Mouse (Mus musculus) lung, embryonic 14.5 days (tissue): Measurements from ENCODE around the gene Ddt. TPM values are rescaled to one million over a fixed set of nuclear protein-coding genes. Genes with fewer than 3 reads are reported as not detected.
"Not testable (repeated sequence)": the region's sequence is repeated elsewhere in the genome, so short reads cannot be mapped to it uniquely, and the experiment has no call there.

ENCODE experiments used
- ATAC-seq: fragments of 200-750 bp; cut with Nextera tagmentation; 2 replicates; pipeline ENCODE4 v1.8.0; 2017; ENCODE audit warnings: mild to moderate bottlenecking, moderate TSS enrichment, moderate library complexity; ENCODE audit not compliant: insufficient read depth
- DNase-seq: peaks from one replicate; pipeline ENCODE4 v3.0.0-alpha.2; 2015
- H3K27ac ChIP-seq: fragments of 300-500 bp; sonication (generic); 2 replicates; pipeline ENCODE4 v1.5.1; 2014; ENCODE audit warnings: low read depth, mild to moderate bottlenecking, moderate library complexity
- H3K27me3 ChIP-seq: fragments of 300-500 bp; sonication (generic); 2 replicates; pipeline ENCODE4 v1.6.1; 2014; ENCODE audit warnings: low read length, control low read depth; ENCODE audit not compliant: insufficient read depth
- H3K36me3 ChIP-seq: fragments of 300-500 bp; sonication (generic); 2 replicates; pipeline ENCODE4 v1.6.1; 2014; ENCODE audit warnings: control low read depth; ENCODE audit not compliant: insufficient read depth
- H3K4me1 ChIP-seq: fragments of 300-500 bp; sonication (generic); 2 replicates; pipeline ENCODE4 v1.6.1; 2014; ENCODE audit warnings: antibody characterized with exemption, control low read depth; ENCODE audit not compliant: insufficient read depth
- H3K4me2 ChIP-seq: fragments of 300-500 bp; sonication (generic); 2 replicates; pipeline ENCODE4 v1.6.1; 2014; ENCODE audit warnings: mild to moderate bottlenecking
- H3K4me3 ChIP-seq: fragments of 300-500 bp; sonication (generic); 2 replicates; pipeline ENCODE4 v1.5.1; 2014; ENCODE audit warnings: low read depth, low read length
- H3K9ac ChIP-seq: fragments of 300-500 bp; sonication (generic); 2 replicates; pipeline ENCODE4 v1.6.1; 2014
- H3K9me3 ChIP-seq: fragments of 300-500 bp; sonication (generic); 2 replicates; pipeline ENCODE4 v1.6.1; 2016; ENCODE audit warnings: low read depth, low read length, control low read depth
- CTCF ChIP-seq: IDR thresholded peaks from 2 replicates; pipeline ENCODE4 v1.5.1; 2016; ENCODE audit warnings: antibody characterized with exemption, low read depth
- WGBS: fragments of 180-500 bp; shearing (Covaris S2); extraction: QIAGEN DNeasy Blood & Tissue Kit; methylation state at CpG from one replicate; pipeline ENCODE4 v1.1.7; 2014; 5-methylcytosine and 5-hydroxymethylcytosine counted together
- polyA plus RNA-seq: library from polyadenylated mRNA; unstranded; fragments of >200 nt; fragmentation: Nextera tagmentation; extraction: Ambion mirVana; gene quantifications from 2 replicates; pipeline ENCODE4 v1.2.1, GENCODE M21; 2014

Gene Ddt
- polyA plus RNA-seq, 1 experiment from 2014 or later: 61.6 TPM

DNA sequence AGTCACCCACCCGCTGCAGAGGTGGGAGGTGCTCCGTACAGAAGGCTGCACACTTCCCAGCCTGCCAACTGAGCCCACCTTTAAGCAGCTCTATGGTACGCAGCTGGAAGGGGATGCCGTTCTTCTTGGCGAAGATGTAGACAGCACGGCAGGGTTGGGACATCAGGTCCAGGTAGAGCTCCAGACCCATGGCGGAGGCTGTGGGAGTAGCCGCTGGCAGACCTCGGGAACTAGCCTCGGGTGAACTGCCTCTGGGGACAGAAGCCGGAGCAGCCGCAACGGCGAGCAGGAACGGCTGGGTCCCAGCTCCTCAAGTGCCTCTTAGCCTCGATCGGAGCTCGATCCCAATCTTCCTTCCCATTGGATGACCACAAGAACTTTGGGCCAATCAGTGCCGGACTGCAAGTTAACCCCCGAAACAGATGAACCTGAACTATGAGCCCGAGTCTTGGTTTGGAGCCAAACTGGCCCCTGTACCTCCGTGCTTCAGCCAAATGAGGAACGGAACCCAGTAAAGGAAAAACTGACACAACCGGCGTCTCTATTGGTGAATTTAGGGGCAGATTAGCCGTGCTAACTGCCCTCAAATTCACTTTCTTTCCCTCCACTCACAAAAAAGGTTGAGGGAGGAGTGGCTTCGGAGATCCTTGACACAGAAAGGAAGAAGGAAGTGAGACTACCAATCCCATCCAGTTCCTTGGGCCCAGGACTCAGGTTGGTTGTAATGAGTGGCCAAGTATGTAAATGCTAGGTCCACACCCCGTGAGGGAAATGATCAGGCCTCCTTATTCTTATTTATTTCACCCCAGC lies 7.8 kb upstream of the Ddt start, which contains the start of the genes Gm20441 and Gstt3:
Gene Gm20441 (minus strand): TSS at position 186 of the 810 bp plus-strand sequence.
Gene Gstt3 (minus strand): TSS at position 646 of the 810 bp plus-strand sequence.
- Histone ChIP-seq H3K27me3 (peaks cover 13% of the 10 kb centered on the region), H3K4me1 (no peaks in the 10 kb centered on the region), H3K27ac (peak within 1 kb of the TSS; percentile 44), H3K9ac (peak within 1 kb of the TSS; percentile 27), H3K9me3 (no peaks in the 10 kb centered on the region), H3K4me3 (peak within 1 kb of the TSS; percentile 44), H3K36me3 (no peaks in the 10 kb centered on the region), H3K4me2 (peak within 1 kb of the TSS; percentile 74)
- DNase-seq (peak; percentile 81), ATAC-seq (peak; percentile 88)
- no peak for TF ChIP-seq CTCF
- WGBS: under 1% methylated on average over 28 of the region's 28 CpGs

DNA sequence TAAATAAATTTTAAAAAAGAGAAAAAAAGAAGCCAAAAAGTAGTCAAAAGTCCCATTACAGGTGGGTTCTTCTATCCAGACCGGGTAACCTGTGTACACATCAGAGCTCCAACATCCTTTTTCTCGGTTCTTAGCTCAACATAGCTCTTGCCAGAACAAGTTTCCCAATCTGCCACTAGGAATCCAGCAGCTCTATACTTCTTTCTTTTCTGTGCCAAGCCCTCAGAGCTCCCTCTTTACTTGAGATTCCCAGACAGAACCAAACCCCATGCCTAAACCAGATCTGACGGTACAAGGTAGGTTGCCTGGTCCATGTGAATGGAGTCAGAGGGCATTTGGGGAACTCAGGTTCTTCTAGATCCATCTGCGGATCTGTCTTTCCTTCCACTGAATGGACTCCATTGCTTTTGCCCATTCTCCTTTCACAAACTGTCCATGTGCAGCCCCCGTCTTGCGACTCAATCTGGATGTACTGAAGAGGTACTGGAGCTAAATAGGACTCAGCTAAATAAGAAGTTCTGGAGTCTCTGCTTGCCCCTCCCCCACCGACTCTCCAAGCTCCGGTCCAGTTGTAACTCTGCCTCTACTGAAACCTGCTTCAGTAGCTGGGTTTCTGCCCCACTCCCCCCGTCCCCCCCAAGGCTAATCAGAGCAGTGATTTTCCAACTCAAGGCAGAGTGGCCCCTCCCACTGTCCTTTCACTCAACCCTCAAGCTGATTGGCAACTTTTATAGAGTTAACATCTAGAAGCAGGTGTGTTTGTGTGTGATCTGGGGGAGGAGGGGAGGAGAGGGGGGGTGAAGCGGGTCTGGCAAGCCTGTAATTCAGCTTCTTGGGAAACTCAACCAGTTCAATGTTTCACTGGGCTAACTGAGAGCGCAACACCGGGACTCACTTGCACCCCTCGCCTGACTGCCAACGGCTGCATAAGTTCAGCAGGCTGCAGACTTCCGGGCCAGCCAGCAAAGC lies 6.3 kb upstream of the Ddt start:
- Histone ChIP-seq H3K4me1 (no peaks in the 10 kb centered on the region), H3K4me2 (peak overlapping the region; percentile 74), H3K9me3 (no peaks in the 10 kb centered on the region), H3K36me3 (no peaks in the 10 kb centered on the region), H3K27ac (peak overlapping the region; percentile 36; the same call in 1 of the 2 replicates), H3K9ac (no peak overlapping the region), H3K27me3 (peaks cover 13% of the 10 kb centered on the region), H3K4me3 (peak overlapping the region; percentile 44)
- ATAC-seq (0 out of 2 replicates have a peak, but pooled peaks have one; percentile 42), DNase-seq (peak; percentile 29)
- no peak for TF ChIP-seq CTCF
- WGBS: 34% methylated on average over 15 of the region's 15 CpGs

DNA sequence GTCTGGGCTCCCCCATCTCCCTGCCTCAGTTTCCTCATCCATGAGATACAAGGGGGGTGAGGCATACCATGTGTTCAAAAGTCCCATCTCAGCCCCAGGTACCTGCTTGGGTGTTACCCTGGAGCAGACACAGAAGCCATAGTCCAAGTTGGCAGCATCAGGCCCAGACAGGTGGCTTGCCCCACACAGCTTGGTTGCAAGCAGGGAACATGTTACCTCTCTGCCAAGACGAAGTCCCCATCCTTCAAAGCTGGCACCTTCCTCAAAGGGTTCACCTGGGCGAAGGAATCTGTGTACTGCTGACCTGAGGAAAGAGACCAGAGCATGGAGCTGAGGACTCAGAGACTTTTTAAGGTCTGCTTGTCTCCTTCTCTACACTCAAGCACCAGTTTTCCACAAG lies 4.7 kb upstream of the Ddt start:
- no peaks in the 10 kb centered on the region for H3K4me1 ChIP-seq
- H3K4me3 ChIP-seq: no peak overlapping the region
- TF ChIP-seq CTCF: no peak
- H3K9ac ChIP-seq: no peak overlapping the region
- no peak overlapping the region for H3K4me2 ChIP-seq
- no peak overlapping the region for H3K27ac ChIP-seq
- no peak for DNase-seq
- no peaks in the 10 kb centered on the region for H3K9me3 ChIP-seq
- no peak for ATAC-seq
- WGBS: 73% methylated on average over 2 of the region's 2 CpGs
- no peaks in the 10 kb centered on the region for H3K36me3 ChIP-seq
- H3K27me3 ChIP-seq: peaks cover 13% of the 10 kb centered on the region

DNA sequence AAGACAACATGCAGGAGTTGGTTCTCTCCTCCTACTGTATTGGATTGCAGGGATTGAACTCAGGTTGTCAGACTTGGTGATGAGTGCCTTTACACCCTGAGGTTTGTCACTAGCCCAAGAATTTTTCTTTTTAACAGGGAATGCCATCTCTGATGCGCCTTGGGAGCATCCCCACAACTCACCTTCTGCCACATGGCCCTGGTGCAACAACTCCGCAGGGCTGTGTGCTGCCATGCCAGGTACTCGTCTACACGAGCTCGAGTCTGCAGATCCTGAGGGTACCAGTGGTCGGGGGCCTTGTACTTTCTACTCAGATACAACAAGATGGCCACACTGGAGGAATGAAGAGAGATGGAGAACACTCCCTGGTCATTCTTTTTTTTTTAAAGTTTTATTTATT lies 3.3 kb upstream of the Ddt start:
- Histone ChIP-seq H3K4me3 (no peak overlapping the region), H3K4me1 (no peaks in the 10 kb centered on the region), H3K9ac (no peak overlapping the region), H3K36me3 (no peaks in the 10 kb centered on the region), H3K4me2 (no peak overlapping the region), H3K27me3 (peaks cover 13% of the 10 kb centered on the region), H3K27ac (no peak overlapping the region), H3K9me3 (no peaks in the 10 kb centered on the region)
- WGBS: 91% methylated on average over 6 of the region's 6 CpGs
- no peak for TF ChIP-seq CTCF
- ATAC-seq (no peak), DNase-seq (no peak)

DNA sequence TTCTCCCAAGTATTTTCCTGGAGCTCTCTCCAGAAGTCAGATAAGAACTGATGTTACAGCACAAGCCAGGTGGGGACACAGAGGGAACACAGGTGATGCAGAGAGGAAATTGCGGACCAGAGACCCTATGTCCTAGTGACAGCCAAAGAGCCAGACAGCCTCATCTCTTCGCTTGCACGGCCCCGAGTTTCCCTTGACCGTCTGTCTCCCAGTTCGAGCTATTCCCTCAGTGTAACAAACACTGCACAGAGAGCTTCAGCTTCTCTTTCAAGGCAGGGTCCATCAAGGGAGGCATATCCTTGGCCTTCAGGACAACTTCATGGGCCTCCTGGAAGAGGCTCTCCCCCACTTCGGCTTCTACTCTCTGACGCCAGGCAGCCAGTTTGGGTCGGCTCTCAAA lies 1.4 kb upstream of the Ddt start:
- WGBS: 89% methylated on average over 9 of the region's 9 CpGs
- no peak for ATAC-seq
- Histone ChIP-seq H3K36me3 (no peaks in the 10 kb centered on the region), H3K9me3 (no peaks in the 10 kb centered on the region), H3K27ac (no peak overlapping the region), H3K27me3 (no peaks in the 10 kb centered on the region), H3K4me2 (no peak overlapping the region), H3K4me1 (no peaks in the 10 kb centered on the region), H3K9ac (no peak overlapping the region), H3K4me3 (no peak overlapping the region)
- no peak for DNase-seq
- TF ChIP-seq CTCF: no peak

DNA sequence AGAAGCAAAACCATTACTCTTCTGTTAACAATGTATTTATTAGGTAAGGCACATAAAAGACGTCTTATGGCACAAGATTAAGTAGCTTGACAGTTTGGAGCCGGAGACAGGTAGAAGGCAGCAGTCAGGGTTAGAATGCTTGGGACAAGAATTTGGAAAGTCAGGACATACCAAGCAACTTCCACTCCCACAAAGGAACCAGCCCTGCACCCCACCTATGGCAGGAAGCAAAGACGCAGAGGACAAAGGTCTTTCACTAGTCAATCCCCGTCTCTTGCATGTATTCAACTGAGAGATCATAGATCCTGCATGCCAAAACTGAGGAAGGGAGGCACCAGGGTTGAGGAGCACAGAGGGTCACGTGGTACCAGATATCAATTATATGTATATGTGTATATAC lies 888 bp upstream of the Ddt start:
- Histone ChIP-seq H3K4me1 (no peaks in the 10 kb centered on the region), H3K4me3 (no peak overlapping the region), H3K36me3 (no peaks in the 10 kb centered on the region), H3K4me2 (no peak overlapping the region), H3K27me3 (no peaks in the 10 kb centered on the region), H3K9me3 (no peaks in the 10 kb centered on the region), H3K9ac (no peak overlapping the region), H3K27ac (no peak overlapping the region)
- 85% methylated on average over 5 of the region's 5 CpGs for WGBS
- no peak for TF ChIP-seq CTCF
- no peak for DNase-seq
- ATAC-seq: no peak

DNA sequence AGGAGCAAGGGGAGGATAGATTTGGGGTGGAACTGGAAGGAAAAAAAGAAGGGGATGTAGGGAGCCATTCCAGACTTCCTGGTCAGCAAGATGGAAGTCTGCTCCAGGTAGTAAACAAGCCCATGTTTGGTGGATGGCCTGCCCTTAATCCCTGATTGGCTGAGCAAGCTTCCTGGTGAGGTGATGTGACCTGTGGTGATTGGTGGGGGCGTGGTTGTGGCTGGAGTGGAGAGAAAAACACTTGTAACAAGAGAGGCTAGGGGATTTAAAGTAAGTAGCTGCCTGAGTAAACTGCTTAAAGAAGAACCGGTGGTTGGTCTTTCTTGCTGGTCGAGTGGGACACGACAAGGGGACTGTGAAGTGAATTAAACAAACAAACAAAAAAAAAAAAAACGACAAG lies 5.5 kb downstream of the Ddt start:
- H3K27me3 ChIP-seq, H3K36me3 ChIP-seq, ATAC-seq, H3K27ac ChIP-seq, H3K4me3 ChIP-seq, H3K9me3 ChIP-seq, H3K4me1 ChIP-seq, H3K9ac ChIP-seq, DNase-seq, H3K4me2 ChIP-seq: not testable (repeated sequence)
- WGBS: 18% methylated on average over 5 of the region's 5 CpGs
